Mouse (Mus musculus) embryo, embryonic 9.5 days (tissue): ENCODE results near the gene Rcl1.
A peak's percentile ranks its signal among the peaks of the same experiment; 100 is the strongest.

Experiments used
- DNase-seq: peaks from one replicate; pipeline ENCODE4 v3.0.0-alpha.2; 2017; ENCODE audit errors: extremely low spot score

The Rcl1 gene

GRCm38 (mm10) chr19:29113746-29114649 lies 12.8 kb downstream of the Rcl1 start:
- DNase-seq, result no peak

DNA sequence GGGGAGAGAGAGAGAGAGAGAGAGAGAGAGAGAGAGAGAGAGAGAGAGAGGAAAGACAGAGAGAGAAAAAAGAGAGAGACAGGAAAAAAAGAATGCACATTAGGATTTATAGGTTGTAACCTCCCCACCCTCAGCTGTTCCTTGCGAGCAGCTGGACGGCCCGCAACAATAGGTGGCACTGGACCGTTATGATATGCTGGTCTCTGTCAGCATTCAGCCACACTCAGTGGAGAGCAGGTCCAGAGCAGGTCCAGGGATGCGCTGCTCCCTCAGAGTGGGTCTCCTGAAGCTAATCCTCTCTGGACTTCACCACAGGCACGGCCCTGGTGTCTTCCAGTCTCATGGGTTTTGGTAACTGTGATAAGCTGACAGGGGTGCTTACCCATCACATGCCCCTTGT lies 15.6 kb downstream of the Rcl1 start:
- DNase-seq, result no peak

- no peak for DNase-seq
Measured at GRCm38 (mm10) chr19:29118196-29118595, 17.0 kb downstream of the Rcl1 start.

GRCm38 (mm10) chr19:29120311-29120710 lies 19.1 kb downstream of the Rcl1 start:
- DNase-seq, result no peak

DNA sequence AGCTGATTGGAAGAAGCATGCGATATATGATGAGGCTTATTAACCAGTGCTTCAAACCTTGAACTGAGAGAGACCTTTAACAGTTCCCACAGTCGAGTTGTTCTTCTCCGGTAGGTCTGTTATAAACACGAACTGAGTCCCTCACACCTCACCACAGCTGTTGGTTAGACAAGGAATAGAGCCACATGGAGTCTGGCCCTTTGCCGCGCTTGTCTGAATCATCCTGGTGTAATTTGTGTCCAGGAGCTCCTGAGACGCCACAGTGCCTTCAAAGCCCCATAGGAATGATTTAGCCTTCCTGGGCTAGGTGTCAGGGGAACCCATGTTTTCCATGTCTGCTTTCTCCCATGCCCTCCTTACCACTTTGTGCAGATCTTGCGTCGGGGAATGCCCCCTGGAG lies 20.2 kb downstream of the Rcl1 start:
- DNase-seq, result no peak

DNA sequence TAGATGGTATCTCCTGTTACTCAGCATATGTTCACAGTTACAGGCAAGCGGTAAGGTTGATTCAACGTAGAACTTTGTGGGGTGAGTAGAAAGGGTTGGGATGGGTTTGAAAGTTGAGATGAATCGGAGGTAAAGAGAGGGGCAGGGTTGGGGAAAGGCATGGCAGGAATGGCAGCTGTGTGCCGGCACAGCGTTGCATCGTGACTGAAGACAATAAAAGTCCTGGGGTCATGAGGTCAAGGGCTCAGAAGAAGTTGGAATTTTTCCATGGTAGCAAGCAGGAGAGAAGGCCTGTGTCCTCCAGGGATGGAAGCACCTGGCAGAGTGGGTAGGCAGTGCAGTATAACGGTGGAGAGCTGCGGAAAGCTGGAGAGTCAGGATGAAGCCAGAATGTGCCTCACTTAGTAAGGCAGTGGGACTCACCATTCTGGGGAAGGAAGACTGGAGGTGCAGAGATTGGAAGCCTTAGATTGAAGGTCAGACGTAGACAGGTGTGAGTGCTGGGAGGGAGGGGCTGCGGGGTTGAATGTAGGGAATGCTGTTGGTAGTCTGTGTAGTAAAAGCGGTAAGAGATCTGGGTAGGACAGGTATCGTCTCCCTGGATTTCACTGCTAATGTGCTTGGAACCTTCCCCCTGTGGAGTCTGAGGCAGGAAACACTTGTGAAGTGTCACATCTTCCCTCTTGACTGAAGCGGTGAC lies 23.9 kb downstream of the Rcl1 start:
- no peak for DNase-seq

DNA sequence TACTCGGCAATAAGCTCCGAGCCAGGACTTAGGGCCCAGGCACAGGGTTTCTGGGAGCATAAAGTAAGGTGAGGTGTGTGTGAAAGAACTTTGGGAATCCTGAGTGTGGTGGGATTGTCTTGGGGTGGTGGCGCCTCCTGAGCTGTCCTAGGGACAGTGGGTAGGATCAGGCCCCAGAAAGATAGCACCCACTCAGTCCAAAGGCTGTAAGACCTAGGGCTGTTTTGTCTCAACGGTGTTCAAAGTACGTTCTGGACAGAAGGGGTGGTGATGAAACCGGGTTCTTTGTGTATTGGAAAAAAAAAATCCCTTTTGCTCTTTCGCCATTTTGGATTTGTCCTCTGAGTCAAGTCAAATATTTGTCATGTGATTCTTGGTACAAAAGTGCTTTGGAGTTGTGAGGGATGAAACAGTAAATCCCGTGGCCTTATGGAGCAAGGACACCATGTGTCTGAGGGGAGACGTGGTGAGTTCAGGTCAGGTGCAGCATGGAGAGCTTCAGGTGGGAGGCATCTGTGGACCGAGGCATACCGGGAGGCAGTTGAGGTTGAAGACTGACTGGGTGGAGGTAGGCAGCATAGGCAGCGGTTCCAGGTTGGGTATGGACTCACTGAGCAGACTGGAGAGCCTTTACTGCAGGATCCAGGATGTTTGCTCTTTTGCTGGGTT lies 25.3 kb downstream of the Rcl1 start:
- no peak for DNase-seq

DNA sequence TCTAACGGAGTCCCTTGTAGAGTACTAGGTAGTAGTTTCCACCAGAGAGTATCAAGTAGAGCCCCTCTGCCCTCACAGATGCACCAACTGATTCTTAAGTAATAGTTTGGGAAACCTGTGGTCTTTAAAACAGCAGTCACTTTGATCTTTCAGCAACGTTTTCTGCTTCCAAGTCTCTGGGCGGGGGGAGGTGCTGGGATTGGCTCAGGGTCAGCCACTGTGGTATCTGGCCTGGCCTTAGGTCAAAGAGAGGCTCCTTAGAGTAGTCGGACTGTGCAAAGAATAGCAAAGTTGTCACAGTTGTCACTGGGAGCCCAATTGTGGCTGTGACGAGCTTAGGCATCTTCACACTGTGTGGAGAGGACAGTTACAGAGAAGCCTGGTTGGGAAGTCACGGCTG lies 26.2 kb downstream of the Rcl1 start:
- no peak for DNase-seq

DNA sequence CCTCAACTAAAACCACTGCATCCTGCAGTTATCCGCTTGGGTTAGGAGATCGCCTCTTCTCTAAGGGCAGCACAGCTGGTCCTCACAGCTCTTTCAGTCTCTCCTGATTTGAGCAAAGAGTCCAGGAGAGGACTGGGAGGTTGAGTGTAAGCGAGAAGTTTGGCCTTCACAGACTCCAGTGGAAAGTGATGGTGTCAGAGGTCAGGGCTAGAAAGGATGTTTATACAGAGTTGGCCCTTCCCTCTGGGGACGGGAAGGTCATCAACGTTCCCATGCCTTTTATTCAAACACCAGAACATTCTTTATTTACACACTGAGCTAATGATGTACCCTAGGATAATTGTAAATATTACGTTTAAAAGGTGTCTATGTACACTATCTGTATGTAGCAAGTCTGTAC lies 27.0 kb downstream of the Rcl1 start:
- no peak for DNase-seq

DNA sequence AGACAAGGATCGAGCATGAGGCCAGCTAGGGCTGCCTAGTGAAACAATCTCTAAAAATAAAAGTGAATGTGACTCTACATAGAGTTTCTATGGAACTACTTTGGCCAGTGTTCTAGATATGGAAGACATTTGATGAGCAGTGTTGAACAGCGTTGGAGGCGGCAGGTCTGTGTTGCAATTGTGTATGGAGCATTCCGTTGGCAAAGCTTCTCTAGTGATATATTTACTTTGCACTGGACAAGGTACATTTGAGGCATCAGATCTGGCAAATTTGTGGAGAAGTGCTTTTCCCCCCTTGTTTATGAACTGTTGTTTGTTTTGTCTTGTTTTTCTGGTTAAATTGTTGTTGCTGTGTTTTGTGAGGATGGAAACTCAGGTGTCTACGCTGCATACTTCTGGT lies 28.4 kb downstream of the Rcl1 start:
- no peak for DNase-seq

DNA sequence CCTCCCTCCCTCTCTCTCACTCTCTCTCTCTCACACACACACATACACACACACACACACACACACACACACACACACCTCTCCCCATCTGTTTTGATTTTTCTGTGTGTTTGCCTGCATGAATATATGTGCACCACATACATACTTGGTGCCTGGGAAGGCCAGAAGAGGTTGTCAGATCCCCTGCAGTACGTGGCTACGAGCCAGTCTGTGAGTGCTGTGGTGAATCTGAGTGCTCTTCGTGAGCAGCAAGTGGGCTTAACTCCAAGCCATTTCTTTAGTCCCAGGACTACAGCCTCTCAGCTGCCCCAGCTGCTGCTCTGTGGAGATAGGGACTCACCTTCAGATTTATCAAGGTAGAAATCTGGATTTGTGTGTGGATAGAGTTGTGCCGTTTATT lies 30.0 kb downstream of the Rcl1 start:
- DNase-seq, result no peak

- DNase-seq, result no peak
Measured at GRCm38 (mm10) chr19:29134293-29134692, 33.1 kb downstream of the Rcl1 start.

DNA sequence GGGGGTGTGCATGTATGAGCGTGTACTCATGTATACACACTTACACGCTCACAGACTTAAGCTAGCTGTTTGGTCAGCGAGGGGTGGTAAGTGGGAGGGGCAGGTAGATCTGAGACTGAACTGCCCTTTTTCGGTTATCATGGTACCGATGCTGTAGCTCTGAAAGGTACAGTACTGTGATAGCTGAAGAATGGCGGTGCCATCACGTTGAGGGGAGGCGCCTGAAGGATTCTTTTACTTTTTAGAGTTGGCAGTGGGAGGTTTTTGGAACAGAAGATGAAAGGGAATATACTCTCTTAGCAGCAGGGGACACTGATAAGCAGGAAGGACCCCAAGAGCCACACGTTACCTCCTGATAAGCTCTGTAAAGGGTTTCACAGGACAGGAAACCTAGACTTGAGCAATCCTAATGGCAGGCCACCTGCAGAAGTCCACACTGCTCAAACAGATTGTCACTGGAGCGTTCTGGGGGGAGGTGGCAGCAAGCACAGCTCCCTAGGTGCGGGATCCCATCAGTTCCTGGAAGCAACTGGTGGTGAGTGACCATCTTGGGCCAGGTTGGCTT lies 34.1 kb downstream of the Rcl1 start:
- DNase-seq, result no peak

GRCm38 (mm10) chr19:29138546-29139270 lies 37.5 kb downstream of the Rcl1 start:
- DNase-seq, result no peak

GRCm38 (mm10) chr19:29139699-29140456 lies 38.7 kb downstream of the Rcl1 start:
- DNase-seq, result no peak

DNA sequence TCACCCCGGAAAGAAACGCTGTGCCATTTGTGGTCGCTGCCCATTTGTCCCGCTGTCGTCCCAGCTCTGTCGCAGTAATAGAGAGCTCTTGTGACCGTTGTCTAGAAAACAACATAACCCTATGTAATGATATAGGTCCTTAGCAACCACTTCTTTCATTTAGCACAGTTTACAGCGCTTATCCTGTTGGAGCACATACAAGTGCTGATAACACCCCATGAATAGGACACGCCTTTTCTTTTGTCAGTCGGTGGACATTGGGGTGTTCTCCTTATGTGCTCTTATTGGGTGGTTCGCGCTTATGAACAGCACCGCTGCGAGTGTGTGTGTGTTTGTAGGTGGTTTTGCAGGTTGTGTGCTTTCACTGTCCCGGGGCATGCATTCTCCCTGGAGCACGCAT lies 39.8 kb downstream of the Rcl1 start:
- no peak for DNase-seq

GRCm38 (mm10) chr19:29142307-29142706 lies 41.1 kb downstream of the Rcl1 start:
- no peak for DNase-seq

GRCm38 (mm10) chr19:29145421-29145820 lies 44.2 kb downstream of the Rcl1 start:
- no peak for DNase-seq

DNA sequence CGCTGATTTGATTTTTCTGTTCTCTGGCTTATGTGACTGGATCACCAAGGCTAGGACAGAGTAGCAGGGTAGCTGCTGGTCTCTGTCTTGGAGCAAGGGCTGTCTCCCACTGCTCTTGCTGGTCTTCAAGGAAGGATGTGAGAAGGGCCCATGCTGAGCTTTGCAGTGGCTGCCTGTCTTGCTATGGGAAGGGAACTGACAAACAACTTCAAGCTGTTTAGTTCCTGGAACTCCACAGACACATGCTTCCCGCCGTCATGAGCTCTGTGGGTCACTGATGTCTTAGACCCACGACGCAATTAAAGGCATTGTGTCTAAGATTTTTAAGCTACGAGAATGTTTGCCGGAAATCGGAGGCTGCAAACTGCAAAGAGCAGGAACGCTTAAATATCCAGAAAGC lies 45.6 kb downstream of the Rcl1 start:
- no peak for DNase-seq

- DNase-seq, result no peak
Measured at GRCm38 (mm10) chr19:29149583-29149982, 48.4 kb downstream of the Rcl1 start.

DNA sequence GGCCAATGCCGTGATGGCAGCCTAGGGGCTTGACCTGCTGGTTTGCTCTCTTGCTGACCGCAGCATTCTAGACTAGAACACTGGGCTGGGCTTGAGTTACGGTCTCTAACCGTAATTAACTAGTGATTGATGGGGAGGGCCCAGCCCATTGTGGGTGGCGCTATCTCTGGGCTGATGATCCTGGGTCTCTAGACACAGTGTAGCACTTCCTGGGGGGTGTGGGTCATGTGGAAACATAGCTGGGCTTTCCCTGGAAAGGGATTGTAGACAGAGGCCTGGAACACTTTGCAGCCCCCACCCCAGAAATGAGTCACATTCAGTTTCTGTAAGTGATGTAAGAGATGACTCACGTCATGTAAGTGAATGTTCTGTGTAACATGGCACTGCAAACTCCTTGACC lies 48.9 kb downstream of the Rcl1 start:
- peak; percentile 32 for DNase-seq
